Mouse (Mus musculus): Measurements from ENCODE around the gene Def8. TPM values are rescaled to one million over a fixed set of nuclear protein-coding genes. Genes with fewer than 3 reads are reported as not detected.

Def8 gene
- polyA plus RNA-seq, 1 experiment = 3.7 TPM

- Histone ChIP-seq H3K4me3 (ENCODE audit: control insufficient read depth, low read depth, low read length) (no peak overlapping the region), H3K27me3 (ENCODE audit: control insufficient read depth, insufficient read depth, low read length) (no peaks in the 10 kb centered on the region), H3K4me1 (ENCODE audit: control insufficient read depth, insufficient read depth, low read length) (peaks cover 14% of the 10 kb centered on the region), H3K36me3 (ENCODE audit: control insufficient read depth, insufficient read depth, low read length) (no peaks in the 10 kb centered on the region), H3K27ac (ENCODE audit: control insufficient read depth, insufficient read depth, low read depth, low read length) (no peak overlapping the region)
- TF ChIP-seq CTCF (IDR thresholded peaks at IDR 0.05; ENCODE audit: control insufficient read depth, insufficient read depth, insufficient replicate concordance, low read depth, low read length) (no peak), POLR2A (IDR thresholded peaks at IDR 0.05; ENCODE audit: control insufficient read depth, low read depth, low read length) (no peak)
Observed at GRCm38 (mm10) chr8:123407612-123408011, 15.7 kb upstream of the Def8 start.

GRCm38 (mm10) chr8:123408586-123409544 lies 14.5 kb upstream of the Def8 start:
- Histone ChIP-seq H3K27ac (ENCODE audit: control insufficient read depth, insufficient read depth, low read depth, low read length) (no peak overlapping the region), H3K4me1 (ENCODE audit: control insufficient read depth, insufficient read depth, low read length) (peaks cover 14% of the 10 kb centered on the region), H3K36me3 (ENCODE audit: control insufficient read depth, insufficient read depth, low read length) (no peaks in the 10 kb centered on the region), H3K27me3 (ENCODE audit: control insufficient read depth, insufficient read depth, low read length) (no peaks in the 10 kb centered on the region), H3K4me3 (ENCODE audit: control insufficient read depth, low read depth, low read length) (no peak overlapping the region)
- no peak for TF ChIP-seq POLR2A (IDR thresholded peaks at IDR 0.05; ENCODE audit: control insufficient read depth, low read depth, low read length)
- TF ChIP-seq CTCF (IDR thresholded peaks at IDR 0.05; ENCODE audit: control insufficient read depth, insufficient read depth, insufficient replicate concordance, low read depth, low read length) = no peak

- H3K4me1 ChIP-seq (ENCODE audit: control insufficient read depth, insufficient read depth, low read length) = peaks cover 14% of the 10 kb centered on the region
- no peak overlapping the region for H3K27ac ChIP-seq (ENCODE audit: control insufficient read depth, insufficient read depth, low read depth, low read length)
- no peak for TF ChIP-seq CTCF (IDR thresholded peaks at IDR 0.05; ENCODE audit: control insufficient read depth, insufficient read depth, insufficient replicate concordance, low read depth, low read length)
- no peak for TF ChIP-seq POLR2A (IDR thresholded peaks at IDR 0.05; ENCODE audit: control insufficient read depth, low read depth, low read length)
- no peak overlapping the region for H3K4me3 ChIP-seq (ENCODE audit: control insufficient read depth, low read depth, low read length)
- no peaks in the 10 kb centered on the region for H3K27me3 ChIP-seq (ENCODE audit: control insufficient read depth, insufficient read depth, low read length)
- no peaks in the 10 kb centered on the region for H3K36me3 ChIP-seq (ENCODE audit: control insufficient read depth, insufficient read depth, low read length)
Observed at GRCm38 (mm10) chr8:123410049-123410587, 13.2 kb upstream of the Def8 start.

GRCm38 (mm10) chr8:123410788-123411187 lies 12.5 kb upstream of the Def8 start:
- Histone ChIP-seq H3K4me3 (ENCODE audit: control insufficient read depth, low read depth, low read length) (no peak overlapping the region), H3K27ac (ENCODE audit: control insufficient read depth, insufficient read depth, low read depth, low read length) (no peak overlapping the region), H3K4me1 (ENCODE audit: control insufficient read depth, insufficient read depth, low read length) (peaks cover 14% of the 10 kb centered on the region), H3K36me3 (ENCODE audit: control insufficient read depth, insufficient read depth, low read length) (no peaks in the 10 kb centered on the region), H3K27me3 (ENCODE audit: control insufficient read depth, insufficient read depth, low read length) (no peaks in the 10 kb centered on the region)
- no peak for TF ChIP-seq POLR2A (IDR thresholded peaks at IDR 0.05; ENCODE audit: control insufficient read depth, low read depth, low read length)
- TF ChIP-seq CTCF (IDR thresholded peaks at IDR 0.05; ENCODE audit: control insufficient read depth, insufficient read depth, insufficient replicate concordance, low read depth, low read length) = no peak

- H3K36me3 ChIP-seq (ENCODE audit: control insufficient read depth, insufficient read depth, low read length) = no peaks in the 10 kb centered on the region
- peak within 1 kb of the TSS; percentile 60 for H3K27ac ChIP-seq (ENCODE audit: control insufficient read depth, insufficient read depth, low read depth, low read length)
- H3K4me1 ChIP-seq (ENCODE audit: control insufficient read depth, insufficient read depth, low read length) = peaks cover 14% of the 10 kb centered on the region
- TF ChIP-seq CTCF (IDR thresholded peaks at IDR 0.05; ENCODE audit: control insufficient read depth, insufficient read depth, insufficient replicate concordance, low read depth, low read length) (no peak), POLR2A (IDR thresholded peaks at IDR 0.05; ENCODE audit: control insufficient read depth, low read depth, low read length) (peak; percentile 67)
- H3K27me3 ChIP-seq (ENCODE audit: control insufficient read depth, insufficient read depth, low read length) = no peaks in the 10 kb centered on the region
- peak within 1 kb of the TSS; percentile 78 for H3K4me3 ChIP-seq (ENCODE audit: control insufficient read depth, low read depth, low read length)
Observed at GRCm38 (mm10) chr8:123411246-123411645, 12.1 kb upstream of the Def8 start, which contains the start of gene Tubb3. TSS of gene Tubb3 (plus strand) at chr8:123411424.

- Histone ChIP-seq H3K36me3 (ENCODE audit: control insufficient read depth, insufficient read depth, low read length) (no peaks in the 10 kb centered on the region), H3K27me3 (ENCODE audit: control insufficient read depth, insufficient read depth, low read length) (no peaks in the 10 kb centered on the region), H3K27ac (ENCODE audit: control insufficient read depth, insufficient read depth, low read depth, low read length) (peak overlapping the region; percentile 60), H3K4me1 (ENCODE audit: control insufficient read depth, insufficient read depth, low read length) (peaks cover 14% of the 10 kb centered on the region), H3K4me3 (ENCODE audit: control insufficient read depth, low read depth, low read length) (peak overlapping the region; percentile 78)
- TF ChIP-seq CTCF (IDR thresholded peaks at IDR 0.05; ENCODE audit: control insufficient read depth, insufficient read depth, insufficient replicate concordance, low read depth, low read length) (no peak), POLR2A (IDR thresholded peaks at IDR 0.05; ENCODE audit: control insufficient read depth, low read depth, low read length) (no peak)
Observed at GRCm38 (mm10) chr8:123411781-123412327, 11.5 kb upstream of the Def8 start.

- Histone ChIP-seq H3K27ac (ENCODE audit: control insufficient read depth, insufficient read depth, low read depth, low read length) (no peak overlapping the region), H3K4me1 (ENCODE audit: control insufficient read depth, insufficient read depth, low read length) (peaks cover 14% of the 10 kb centered on the region), H3K36me3 (ENCODE audit: control insufficient read depth, insufficient read depth, low read length) (no peaks in the 10 kb centered on the region), H3K27me3 (ENCODE audit: control insufficient read depth, insufficient read depth, low read length) (no peaks in the 10 kb centered on the region), H3K4me3 (ENCODE audit: control insufficient read depth, low read depth, low read length) (peak overlapping the region; percentile 20)
- TF ChIP-seq POLR2A (IDR thresholded peaks at IDR 0.05; ENCODE audit: control insufficient read depth, low read depth, low read length) (no peak), CTCF (IDR thresholded peaks at IDR 0.05; ENCODE audit: control insufficient read depth, insufficient read depth, insufficient replicate concordance, low read depth, low read length) (no peak)
Observed at GRCm38 (mm10) chr8:123412560-123413170, 10.7 kb upstream of the Def8 start.
